Mouse (Mus musculus) ovary, adult 18-20 months (tissue): ENCODE results near the gene Ubap2l.

Source experiments
- DNase-seq: peaks from one replicate; pipeline ENCODE4 v3.0.0; 2022; ENCODE audit warnings: low spot score, mixed read lengths

Gene Ubap2l

GRCm38 (mm10) chr3:90052351-90053241 is at the start of gene Ubap2l:
Ubap2l (minus strand) TSS chr3:90052628.
- peak; percentile 94 for DNase-seq

- no peak for DNase-seq
These were observed 49.2 kb upstream of the Ubap2l start for GRCm38 (mm10) chr3:90101673-90102072.

- DNase-seq = no peak
These were observed 48.6 kb upstream of the Ubap2l start for GRCm38 (mm10) chr3:90101010-90101409.

DNA sequence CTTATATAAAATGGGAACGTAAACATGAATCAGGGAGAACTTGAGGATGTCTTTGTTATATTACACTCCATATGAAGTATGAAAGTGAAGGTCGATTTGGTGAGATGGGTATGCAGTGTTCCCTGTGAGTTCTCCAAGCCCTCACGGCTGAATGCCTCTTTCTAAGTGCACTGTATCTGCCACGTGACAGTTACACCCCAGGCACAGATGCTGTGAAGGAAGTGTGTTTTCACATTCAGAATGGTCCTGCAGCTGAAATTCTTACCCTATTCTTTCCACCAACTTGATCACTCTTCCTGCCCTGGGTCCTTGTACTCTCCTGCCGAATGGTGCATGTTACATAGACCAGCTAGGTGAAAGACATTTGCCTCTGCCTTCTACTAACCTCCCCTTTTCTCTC is 45.5 kb upstream of the Ubap2l start:
- DNase-seq = no peak

DNA sequence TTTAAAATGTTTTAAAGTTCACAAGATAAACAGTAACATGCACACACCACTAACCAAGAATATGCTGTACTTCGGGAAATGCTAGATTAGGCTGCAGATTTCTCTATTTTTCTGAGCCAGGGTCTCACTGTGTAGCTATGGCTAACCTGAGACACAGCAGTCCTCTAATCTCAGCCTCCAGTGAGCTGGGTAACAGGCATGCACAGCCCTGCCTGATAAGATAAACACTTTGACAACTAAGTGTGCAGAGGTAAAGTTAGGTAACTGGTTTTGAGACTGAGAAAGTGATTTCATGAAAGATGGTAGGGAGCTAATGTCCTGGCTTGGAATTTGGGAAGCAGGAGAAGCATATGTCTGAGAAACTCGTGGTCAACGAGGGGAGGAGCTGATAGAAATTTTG is 42.0 kb upstream of the Ubap2l start:
- DNase-seq = no peak

DNA sequence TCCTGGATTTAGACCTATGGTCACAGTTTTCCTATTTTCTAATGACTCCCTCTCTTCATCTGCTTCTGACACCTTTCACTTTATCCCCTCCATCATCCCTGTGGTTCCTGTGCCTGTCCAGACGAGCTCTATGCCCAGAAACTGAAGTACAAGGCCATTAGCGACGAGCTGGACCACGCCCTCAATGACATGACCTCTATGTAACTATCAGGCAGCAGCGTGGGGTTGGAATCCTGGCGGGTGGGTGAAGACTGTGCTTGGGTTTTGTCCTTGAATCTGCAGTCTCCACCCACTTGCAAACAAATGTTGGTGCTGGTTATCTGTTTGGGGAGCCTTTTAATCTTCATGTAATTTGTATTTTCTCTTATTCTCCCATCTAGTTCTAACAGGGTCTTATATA is 38.5 kb upstream of the Ubap2l start:
- peak; percentile 78 for DNase-seq

GRCm38 (mm10) chr3:90088617-90089016 is 36.2 kb upstream of the Ubap2l start:
- DNase-seq = no peak

DNA sequence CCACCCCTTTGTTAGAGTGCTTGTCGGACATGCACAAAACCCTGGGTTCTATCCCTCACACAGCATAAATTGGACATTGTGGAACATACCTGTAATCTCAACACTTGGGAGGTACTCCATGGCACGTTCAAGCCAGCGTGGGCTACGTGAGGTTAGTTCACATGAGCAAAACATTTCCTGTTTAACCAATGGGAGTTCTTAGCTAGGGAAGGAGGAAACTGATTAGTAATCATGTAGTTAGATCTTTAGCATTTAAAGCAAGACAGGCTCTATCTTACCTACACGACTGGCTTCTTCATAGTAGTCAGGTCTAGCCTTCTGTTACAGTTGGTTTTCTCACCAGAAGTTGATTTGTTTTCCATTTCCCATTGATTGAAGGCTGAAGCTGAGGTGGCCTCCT is 33.6 kb upstream of the Ubap2l start:
- no peak for DNase-seq

GRCm38 (mm10) chr3:90085281-90085680 is 32.9 kb upstream of the Ubap2l start:
- DNase-seq = no peak

- no peak for DNase-seq
These were observed 32.4 kb upstream of the Ubap2l start for GRCm38 (mm10) chr3:90084790-90085189.

DNA sequence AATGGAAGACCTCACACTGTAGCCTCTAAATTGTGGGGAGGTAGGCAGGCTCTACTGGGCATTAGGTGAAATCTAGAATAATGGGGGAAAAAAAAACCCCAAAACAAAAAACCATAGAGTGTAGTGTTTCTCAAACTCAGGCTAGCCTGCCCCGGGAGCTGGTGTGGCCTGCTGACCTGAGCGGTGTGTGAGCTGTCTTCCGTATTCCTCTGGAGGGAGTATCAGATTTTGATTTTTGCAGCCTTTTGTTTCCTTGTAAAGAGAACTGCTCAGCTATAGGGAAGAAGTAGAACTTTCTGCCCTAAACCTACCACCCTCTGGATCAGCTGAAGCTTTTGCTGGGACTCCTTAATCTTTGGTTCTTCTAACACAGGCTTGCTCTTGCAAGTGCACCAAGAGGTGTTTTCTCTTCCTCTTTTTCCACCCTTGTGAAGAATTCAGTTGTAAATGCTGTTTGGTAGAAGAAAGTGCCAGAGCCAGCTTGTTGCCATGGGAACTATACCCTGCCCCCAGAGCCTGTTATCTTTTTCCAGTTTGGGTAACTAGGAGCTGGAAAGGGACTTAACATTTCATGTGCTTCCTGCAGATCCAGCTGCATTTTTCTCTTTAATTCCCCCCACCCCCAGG is 31.4 kb upstream of the Ubap2l start:
- DNase-seq = peak; percentile 45

DNA sequence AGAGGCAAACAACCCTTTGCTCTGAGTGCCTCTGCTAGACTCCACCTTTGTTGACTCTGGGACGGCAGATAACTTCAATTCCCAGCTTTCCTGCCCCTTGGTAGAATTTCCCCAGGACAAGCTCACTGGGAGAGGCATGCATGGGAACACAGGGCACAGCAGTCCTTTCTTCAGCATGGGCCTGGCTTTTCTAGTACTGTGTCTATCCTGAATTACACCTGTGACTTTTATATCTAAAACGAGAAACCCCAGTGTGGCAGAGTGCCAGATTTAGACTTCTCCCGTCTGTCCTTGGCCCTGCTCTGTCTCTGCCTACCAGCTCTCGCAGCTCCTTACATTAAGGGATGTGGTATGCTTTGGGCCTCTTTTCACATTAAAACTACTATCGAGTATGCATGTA is 30.6 kb upstream of the Ubap2l start:
- no peak for DNase-seq

DNA sequence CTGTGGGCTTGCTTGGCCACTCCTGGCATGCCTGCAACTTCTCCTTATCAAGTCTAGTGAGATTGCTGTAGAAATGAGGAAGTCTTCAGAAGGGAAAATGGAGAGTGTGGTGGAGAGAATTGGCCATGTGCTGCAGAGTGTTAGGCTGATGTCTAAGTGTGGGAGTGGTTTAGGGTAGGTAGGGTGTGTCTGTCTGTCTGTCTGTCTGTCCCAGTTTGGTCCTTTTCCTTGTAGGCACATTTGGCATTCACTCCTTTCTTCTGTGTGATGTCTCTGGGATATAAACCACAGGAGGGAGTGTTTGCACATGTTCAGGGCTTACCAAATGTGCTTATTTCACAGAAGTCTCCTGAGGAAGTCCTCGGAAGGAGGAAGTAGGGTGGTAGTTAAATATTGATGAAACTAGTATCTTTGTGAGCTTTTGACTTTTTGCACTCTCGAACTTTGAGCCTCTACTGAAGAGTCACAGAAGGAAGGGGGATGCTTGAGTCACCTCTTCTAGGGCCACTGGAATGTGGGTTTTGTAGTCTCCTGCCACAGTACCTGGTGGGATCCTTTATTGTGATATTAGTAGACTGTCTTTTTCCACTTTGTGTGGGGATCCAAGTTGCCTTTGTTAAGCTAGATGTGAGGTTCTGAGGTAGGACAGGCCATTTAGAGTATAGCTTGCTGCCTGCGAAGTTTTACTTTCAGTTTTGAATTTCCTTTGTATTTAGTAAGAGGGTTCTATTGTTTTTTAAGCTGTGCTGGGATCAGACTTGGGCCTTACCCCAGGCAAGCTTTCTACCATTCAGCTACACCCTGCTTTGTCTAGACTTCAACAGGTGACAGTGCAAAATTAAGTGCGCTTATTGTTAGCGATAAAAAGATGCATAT is 29.2 kb upstream of the Ubap2l start:
- no peak for DNase-seq

DNA sequence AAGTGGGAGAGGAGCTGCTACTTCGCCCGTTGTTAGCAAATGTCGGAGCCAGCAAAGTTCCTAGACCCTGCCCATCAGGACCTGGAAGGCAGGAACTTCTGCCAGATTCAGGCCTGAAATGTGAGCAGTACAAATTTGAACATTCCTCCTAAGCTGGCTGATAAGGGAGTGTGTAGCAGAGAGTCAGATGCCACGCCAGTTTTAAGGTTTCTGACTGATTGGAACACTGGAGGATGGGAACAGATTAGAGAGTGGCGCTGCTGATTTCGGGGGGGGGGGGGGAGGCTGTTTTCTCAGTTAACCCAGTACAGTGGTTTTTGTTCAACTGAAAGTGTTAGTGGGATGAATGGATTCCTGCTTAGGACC is 28.1 kb upstream of the Ubap2l start:
- no peak for DNase-seq

GRCm38 (mm10) chr3:90079763-90080497 is 27.5 kb upstream of the Ubap2l start:
- peak; percentile 62 for DNase-seq

DNA sequence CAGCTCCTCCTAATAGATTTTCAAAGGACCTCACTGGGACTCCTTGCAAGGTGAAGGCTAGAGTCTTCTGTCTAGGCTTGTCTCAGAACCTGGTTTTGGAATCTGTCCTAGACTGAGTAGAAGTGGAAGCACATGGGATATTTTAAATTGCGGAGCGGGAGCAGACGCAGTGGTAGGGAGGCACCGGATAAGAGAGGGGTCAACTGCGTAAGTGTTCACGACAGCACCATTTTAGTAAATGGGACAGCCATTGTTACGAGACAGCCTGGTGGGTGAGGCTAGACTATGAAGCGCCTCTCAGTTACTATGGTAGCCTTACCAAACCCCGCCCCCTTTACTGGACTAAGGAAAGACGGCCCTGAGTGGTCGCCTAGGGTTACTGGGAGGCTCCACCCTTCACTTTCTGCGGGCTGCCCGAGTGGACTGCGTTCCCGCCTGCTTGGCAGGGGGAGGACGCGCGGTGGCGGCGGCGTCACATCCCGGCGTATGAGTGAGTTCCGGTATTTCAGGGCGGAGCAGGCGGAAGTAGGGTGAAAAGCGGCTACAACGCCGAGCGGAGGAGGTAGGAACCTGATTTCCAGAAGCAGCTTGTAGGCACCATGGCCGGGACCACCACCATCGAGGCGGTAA is 26.8 kb upstream of the Ubap2l start:
- peak; percentile 96 for DNase-seq

DNA sequence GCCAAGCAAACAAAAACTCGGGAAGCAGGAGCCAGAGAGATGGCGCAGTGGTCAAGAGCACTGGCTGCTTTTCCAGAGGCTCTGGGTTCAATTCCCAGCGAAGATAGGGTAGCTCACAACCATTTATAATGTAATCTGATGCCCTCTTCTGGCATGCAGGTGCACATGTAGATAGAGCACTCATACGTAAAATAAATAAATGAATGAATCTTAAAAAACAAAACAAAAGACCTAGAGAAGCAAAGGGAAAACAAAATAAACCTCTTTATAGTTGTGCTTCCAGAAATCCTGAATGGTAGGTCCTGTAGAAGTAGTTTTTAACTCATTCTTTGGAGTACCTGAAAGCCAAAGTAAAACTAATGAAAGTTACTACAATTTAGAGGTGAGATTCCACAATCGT is 25.8 kb upstream of the Ubap2l start:
- DNase-seq = no peak

DNA sequence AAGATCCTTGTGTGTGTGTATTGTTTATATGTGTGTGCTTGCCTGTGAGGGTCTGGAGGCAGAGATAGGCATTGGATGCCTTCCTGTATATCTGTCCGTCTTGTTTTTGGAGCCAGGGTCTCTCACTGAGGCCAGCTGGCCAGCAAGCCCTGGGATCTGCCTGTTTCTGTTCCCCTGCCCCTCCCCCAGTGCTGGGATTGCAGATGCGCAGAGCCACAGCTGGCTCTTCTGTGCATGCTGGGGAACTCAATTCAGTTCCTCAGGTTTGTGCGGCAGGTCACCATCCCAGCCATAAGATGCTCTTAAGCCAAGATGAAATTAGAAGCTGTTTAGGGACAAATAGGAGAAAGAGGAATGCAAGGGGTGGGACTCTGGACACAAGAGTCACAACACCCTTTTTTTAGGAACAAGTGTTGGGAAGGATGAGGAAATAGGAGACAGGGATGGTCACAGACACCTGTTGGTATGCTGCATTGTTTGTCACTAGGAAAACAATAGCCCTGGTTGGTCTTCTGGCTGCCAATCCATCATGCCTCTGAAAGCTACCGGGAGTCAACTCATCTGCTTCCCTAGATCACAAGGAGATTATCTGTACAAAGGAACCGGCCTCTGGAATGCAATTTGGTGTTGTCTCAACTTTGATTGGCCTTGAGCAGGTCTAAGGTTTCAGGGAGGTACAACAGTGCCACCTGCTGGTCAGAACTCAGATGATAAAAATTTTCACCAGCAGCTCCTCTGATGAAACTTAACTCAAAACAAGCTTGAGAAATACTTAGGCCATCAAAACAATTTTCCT is 24.7 kb upstream of the Ubap2l start:
- peak; percentile 59 for DNase-seq

DNA sequence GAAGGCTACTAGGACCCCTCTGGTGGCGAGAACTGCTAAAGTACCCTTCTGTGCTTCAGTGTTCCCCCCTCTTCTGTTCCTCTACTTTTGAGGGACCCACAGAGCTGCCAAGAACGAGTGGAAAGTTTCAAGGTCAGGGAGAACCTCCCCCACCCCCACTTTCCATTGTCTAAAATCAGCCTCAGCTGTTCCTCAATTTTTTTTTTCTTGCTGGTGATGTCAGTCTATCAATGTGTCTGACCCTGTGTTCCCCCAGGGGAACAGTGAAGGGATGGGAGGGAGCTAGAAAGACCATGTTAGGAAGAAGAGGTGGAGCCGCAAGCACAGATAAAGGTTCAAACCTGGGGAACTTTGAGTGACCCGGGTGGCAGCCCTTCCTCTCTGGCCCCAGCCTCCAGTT is 19.9 kb upstream of the Ubap2l start, which contains the start of gene Tpm3:
Tpm3 (plus strand) TSS at position 356 of the 400 bp plus-strand sequence.
- DNase-seq = no peak

GRCm38 (mm10) chr3:90069688-90070087 is 17.3 kb upstream of the Ubap2l start:
- peak; percentile 40 for DNase-seq
